Mouse (Mus musculus): Measurements from ENCODE around the gene Cwc25.

GRCm38 (mm10) chr11:97766154-97766881, at the start of gene Cwc25:
- TF ChIP-seq CTCF (IDR thresholded peaks at IDR 0.05; ENCODE audit: low read depth, low read length) = no peak
- TF ChIP-seq POLR2A (IDR thresholded peaks at IDR 0.05; ENCODE audit: borderline replicate concordance, low read depth, low read length) = peak; percentile 52; the same call in 1 of the 2 replicates
